Mouse (Mus musculus): ENCODE measurements at regions not wholly inside any gene's neighbourhood (a gene's known extent, or its start where the extent isn't known, plus 50 kb on each side); places are given as distances from the start of the nearest gene placed in this dataset.

DNA sequence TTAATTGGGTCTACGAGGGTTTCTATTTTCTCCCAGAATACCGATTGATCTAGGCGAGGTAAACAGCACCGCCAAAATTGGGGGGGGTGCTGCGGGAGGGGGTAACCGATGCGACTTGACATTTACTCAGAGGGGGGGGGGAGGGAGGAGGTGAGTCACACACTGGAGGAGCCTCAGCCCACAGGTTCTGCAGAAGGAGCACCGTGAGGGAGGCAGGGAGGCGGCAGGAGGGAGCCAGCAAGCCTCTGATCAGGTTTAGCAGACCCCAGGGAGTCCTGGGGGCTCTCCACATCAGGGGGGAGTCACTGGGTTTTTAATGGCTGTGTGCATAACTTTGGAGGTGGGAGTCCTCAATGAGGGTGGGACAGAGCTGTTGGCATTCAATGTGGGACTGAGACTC is 51.3 kb upstream of the Ier5l start:
- DNase-seq, result no peak

DNA sequence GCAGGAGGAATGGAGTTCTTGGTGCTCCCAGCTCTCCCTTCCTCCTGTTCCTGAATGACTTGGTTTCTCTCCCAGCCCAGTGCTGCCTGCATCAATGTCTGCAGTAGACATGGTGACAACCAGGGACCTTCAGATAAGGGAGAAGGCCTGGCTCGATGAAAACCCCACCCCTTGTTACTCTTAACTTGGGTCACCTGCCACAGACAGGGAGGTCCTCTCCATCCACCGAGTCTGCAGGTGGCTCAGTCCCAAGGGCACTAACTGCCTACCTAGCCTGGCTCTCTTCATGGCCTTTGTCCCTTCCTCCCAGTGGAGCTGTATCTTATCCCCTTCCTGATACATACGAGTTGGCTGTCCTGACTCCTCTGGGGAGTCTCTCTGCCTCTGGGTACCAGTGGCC is 51.8 kb upstream of the Ier5l start:
- no peak for DNase-seq

DNA sequence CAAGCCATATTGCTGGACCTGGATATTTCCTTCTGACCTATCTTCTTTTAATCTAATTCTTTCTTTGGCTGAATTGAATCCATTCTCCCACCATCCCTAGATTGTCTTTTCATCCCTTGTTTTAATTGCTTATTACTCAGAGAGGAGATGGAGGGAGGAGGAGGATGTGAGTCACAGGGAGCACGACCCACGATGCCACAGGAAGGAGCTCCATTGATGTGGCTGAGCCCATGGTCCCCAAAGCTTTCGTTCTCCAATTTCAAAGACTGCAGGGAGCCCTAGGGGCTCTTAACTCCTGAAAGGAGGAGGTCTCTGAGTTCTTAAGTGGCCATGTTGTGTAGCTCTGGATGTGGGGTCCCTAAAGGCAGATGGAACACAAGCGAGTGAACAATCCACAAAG is 53.5 kb upstream of the Ier5l start:
- no peak for DNase-seq

DNA sequence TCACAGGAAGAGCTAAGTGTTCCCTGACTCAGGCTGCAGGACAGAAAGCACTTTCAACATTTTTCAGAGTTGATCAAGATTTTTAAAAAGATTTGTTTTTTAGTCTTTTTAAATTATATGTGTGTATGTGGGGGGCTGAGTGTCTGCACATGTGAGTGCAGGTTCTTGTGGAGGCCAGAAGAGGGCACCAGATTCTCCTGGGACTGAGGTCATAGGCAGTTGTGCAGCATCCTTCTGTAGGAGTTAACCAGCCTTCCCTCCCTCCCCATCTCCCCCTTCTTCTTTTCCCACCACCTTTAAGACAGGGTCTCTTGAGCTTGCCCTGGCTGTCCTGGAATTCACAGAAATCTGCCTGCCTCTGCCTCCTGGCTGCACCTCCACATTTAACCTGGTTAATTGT is 58.9 kb upstream of the Ier5l start:
- DNase-seq, result no peak

DNA sequence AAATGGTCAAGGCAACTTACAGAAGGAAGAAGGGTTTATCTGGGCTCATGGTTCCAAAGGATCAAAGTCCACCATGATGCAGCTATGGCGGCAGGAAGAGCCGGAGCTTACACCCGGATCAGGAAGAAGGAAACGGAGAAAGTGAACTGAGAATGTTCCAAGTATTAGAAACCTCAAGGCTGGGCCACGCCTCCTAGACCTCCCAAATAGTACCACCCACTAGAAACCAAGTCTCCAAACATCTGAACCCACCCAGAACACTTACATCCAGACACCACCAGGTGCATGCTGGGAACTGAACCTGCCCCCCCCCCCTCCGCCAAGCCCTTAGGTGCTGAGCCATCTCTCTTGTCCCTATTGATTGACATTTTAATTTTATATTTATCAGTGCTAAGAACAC is 59.3 kb upstream of the Ier5l start:
- no peak for DNase-seq

DNA sequence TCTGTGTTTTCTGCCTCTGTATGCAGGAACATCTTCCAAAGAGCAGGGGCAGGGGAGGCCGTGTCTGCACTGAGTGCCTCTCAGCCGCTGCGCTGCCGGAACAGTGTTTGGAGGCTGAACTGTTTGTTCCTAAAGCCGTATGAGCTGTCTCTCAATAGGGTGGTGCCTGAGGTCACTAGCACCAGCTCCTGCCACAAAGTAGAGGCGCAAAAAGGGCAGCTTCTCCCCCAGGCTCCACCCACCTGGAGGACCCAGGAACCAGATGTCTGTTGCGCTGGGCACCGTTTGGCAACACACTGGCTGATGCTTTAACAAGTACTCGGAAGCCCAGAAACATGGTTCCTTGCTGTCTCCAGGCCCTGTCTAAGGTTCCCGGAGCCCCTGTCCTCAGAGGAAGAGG is 60.4 kb upstream of the Cstad start:
- DNase-seq, result no peak

DNA sequence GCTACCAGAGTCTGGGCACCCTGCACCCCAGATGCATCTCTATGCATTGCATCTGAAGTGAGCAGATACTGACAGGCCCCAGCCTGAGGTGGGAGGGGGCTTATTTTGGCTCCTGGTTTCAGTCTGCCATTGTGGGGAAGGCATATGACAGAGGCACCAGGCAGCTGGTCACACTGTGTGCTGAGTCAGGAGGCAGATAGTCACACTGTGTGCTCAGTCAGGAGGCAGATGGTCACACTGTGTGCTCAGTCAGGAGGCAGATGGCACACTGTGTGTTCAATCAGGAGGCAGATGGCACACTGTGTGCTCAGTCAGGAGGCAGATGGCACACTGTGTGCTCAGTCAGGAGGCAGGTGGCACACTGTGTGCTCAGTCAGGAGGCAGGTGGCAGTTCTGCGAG is 55.5 kb upstream of the Cstad start:
- DNase-seq, result no peak

DNA sequence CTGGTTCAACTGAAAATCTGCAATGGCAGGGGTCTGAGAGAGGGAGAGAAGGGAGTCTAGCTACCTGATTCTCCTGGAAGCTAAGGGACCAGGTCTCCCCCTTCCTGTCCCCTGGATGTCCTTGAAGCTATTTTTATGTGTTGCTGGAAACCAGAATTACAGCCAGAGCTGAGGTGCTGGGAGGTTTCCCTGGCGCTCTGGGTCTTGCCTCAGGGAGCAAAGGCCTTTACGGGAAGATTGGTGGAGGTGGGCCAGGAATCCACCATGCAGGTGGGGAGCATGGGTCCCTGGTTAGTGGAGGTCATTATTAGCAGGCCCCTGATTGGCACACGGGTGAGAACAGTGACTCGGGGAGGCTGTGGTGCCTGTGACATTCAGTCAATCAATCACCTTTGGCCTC is 53.3 kb upstream of the Cstad start:
- no peak for DNase-seq

DNA sequence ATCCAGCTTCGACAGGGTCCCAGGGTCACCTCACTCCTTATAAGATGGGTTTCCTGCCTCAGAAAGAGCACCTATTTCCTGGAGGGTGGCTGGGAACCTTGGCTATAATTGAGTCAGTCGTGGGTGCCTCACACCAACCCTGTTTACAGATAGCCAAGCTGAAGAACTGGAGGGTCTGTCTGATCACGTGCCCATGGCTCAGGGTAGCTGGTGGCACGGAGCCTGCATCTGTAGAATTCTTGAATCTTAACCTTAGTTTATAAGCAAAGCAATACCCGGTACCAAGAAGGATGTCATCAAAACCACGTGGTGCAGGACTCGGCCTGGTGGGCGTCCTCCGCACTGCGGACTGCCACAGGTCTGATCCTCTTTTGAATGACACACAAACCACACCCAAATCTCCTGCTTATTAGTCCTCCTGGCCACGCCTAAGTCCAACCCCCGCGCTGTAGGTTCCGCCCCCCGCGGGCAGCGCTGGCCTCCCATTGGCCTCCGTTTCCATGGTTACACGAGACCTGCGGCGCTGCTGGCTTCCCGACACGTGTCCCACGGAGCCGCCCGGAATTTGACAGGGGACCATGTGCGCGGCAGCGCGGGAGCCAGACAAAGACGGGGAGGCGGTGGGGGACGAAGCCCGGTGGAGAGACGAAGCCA is 49.9 kb upstream of the Cstad start:
- DNase-seq, result peak; percentile 97

Measured in layer of hippocampus, adult 9-11 months (tissue).